Mouse (Mus musculus) c-Kit-negative CD71-positive TER-119-positive erythroid progenitor cells, embryonic 14.5 days (primary cell): Measurements from ENCODE around the gene Xpnpep2.

Experiments
- DNase-seq: peaks from one replicate; pipeline ENCODE4 v3.0.0-alpha.2; 2013; ENCODE audit warnings: low read depth, low spot score

Gene Xpnpep2

DNA sequence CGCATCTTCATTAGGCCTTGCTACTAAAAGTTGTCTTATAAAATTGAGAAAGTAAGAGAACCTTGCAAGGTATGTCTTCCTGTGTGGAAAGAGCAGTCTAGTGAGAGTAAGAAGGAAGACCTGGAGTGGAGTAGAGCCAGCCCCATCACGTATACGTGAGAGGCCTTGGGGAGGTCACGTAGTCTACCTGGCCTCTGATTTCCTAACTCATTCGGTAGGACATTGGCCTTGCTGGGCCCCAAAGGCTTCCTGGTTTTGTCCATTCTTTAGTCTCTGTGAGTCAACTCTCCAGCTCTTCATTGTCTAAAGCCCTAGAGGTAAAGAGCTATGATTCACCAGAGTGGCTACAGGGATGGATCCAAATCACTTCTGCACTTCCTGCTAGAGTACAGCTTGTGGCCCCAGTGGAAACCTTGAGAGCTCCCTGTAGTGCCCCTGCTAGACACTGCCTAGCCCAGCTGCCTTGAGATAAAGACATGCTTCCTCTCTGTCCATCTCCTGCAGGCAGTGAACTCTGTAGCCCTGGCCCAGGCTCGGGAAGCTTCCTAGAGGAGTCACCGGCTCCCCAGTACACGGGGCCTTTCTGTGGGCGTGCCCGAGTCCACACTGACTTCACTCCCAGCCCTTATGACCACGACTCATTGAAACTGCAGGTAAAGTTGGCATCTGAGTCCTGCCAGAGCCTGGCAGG is 49.8 kb downstream of the Xpnpep2 start:
- no peak for DNase-seq

- DNase-seq = no peak
Observed at GRCm38 (mm10) chrX:48169892-48170291, 61.4 kb downstream of the Xpnpep2 start.

DNA sequence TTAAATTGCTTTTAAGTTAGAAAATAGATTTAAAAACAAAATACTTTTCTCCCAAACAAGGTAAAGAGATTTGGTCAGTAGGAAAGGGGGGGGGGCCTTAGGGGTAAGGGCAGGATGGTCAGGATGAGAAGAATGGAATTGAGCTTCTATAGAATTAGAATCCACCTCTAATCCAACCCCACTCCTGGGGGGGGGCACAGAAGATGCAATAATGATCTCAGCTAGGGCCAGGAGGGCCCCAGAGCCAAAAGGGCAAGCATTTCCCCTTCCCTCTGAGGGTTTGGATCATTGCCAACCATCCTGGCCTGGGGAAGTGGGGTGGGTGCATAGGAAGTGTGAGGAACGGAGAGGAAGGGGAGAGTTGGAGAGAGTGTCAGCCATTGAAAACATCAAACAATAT is 61.8 kb downstream of the Xpnpep2 start:
- DNase-seq = no peak

GRCm38 (mm10) chrX:48181844-48182243 is 73.3 kb downstream of the Xpnpep2 start:
- no peak for DNase-seq

GRCm38 (mm10) chrX:48184703-48185102 is 76.2 kb downstream of the Xpnpep2 start:
- no peak for DNase-seq
